In the genomic region with DNA sequence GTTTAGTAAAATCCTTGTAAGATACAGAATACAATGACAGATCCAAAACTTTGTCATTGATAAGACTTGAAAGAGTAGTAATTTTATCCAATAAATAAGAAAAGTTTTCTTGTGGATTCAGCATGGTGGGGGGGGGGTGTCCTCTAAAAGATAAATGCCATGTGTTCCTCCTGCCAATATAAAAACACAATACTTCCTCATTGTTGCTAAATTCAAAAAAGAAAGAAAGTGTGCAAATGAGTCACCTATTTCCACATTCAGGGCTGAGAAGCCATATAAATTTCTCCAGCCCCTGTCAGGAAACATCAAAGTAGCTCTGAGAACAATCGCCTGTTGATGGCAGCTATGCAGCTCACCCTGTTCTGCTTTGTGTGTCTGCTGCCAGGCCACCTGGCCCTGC, we compare ENCODE assay signal across 31 mouse cellular contexts. TPM values are rescaled to one million over a fixed set of nuclear protein-coding genes. Genes with fewer than 3 reads are reported as not detected.
"Had no signal": no experiment of that assay in that cellular context is flagged by ENCODE, and none has a peak within 500 bp of the region (broad histone marks: within the 10 kb centered on the region; RNA-seq: fewer than 3 reads in every experiment).

Gene Mmp7, plus strand, starts transcription at position 301 of the 400 bp plus-strand sequence.

- H3K9ac ChIP-seq: limb, embryonic 13.5 days; liver, embryonic 12.5 days; liver, embryonic 15.5 days; lung, embryonic 15.5 days; neural tube, embryonic 12.5 days; neural tube, embryonic 15.5 days; stomach, embryonic 15.5 days had no signal

- ATAC-seq: liver, embryonic 12.5 days had no signal

- H3K9me3 ChIP-seq: limb, embryonic 10.5 days; limb, embryonic 13.5 days; liver, embryonic 12.5 days; liver, embryonic 15.5 days; lung, embryonic 15.5 days; megakaryocyte, embryonic 14.5 days; neural tube, embryonic 12.5 days; neural tube, embryonic 15.5 days; stomach, embryonic 15.5 days had no signal

- H3K27me3 ChIP-seq: limb, embryonic 13.5 days; liver, embryonic 15.5 days; lung, embryonic 15.5 days; neural tube, embryonic 12.5 days; neural tube, embryonic 15.5 days; stomach, embryonic 15.5 days had no signal

- H3K4me1 ChIP-seq: limb, embryonic 13.5 days; liver, embryonic 12.5 days; liver, embryonic 15.5 days; lung, embryonic 15.5 days; neural tube, embryonic 12.5 days; neural tube, embryonic 15.5 days; stomach, embryonic 15.5 days had no signal

- H3K4me3 ChIP-seq: layer of hippocampus, adult 2 months; limb, embryonic 10.5 days; limb, embryonic 13.5 days; liver, embryonic 12.5 days; liver, embryonic 15.5 days; lung, embryonic 15.5 days; megakaryocyte, embryonic 14.5 days; neural tube, embryonic 12.5 days; neural tube, embryonic 15.5 days; stomach, embryonic 15.5 days had no signal

- H3K4me2 ChIP-seq: limb, embryonic 13.5 days; liver, embryonic 12.5 days; liver, embryonic 15.5 days; lung, embryonic 15.5 days; midbrain, embryonic 11.5 days; neural tube, embryonic 12.5 days; neural tube, embryonic 15.5 days; stomach, embryonic 15.5 days had no signal

- DNase-seq: kidney, adult 18-20 months; kidney, adult 9 months; kidney, postnatal 14 days; kidney, postnatal 4 days; layer of hippocampus, adult 9-11 months; liver; lung, adult 18-20 months; lung, postnatal 10 days; midbrain, embryonic 14.5 days; right cerebral cortex, adult 18-20 months; right cerebral cortex, postnatal 14 days; right cerebral cortex, postnatal 4 days; spleen, adult 18-20 months; thymus, postnatal 25 days had no signal

- H3K27ac ChIP-seq: layer of hippocampus, adult 2 months; limb, embryonic 10.5 days; limb, embryonic 13.5 days; liver, embryonic 12.5 days; liver, embryonic 15.5 days; lung, embryonic 15.5 days; macrophage; neural tube, embryonic 12.5 days; neural tube, embryonic 15.5 days; stomach, embryonic 15.5 days had no signal

- H3K36me3 ChIP-seq: limb, embryonic 10.5 days; limb, embryonic 13.5 days; liver, embryonic 12.5 days; liver, embryonic 15.5 days; lung, embryonic 15.5 days; neural tube, embryonic 12.5 days; neural tube, embryonic 15.5 days; stomach, embryonic 15.5 days had no signal

RNA-seq across cellular contexts. Expression of gene Mmp7, which starts in this region (rescaled TPM):
- total RNA-seq: layer of hippocampus, adult 2 months; layer of hippocampus, postnatal 25 days; left cerebral cortex, adult 18-20 months; left cerebral cortex, postnatal 25 days; midbrain, postnatal 0 days had no signal
- polyA plus RNA-seq: kidney, embryonic 16.5 days; limb, embryonic 10.5 days; limb, embryonic 13.5 days; liver, embryonic 12.5 days; liver, embryonic 15.5 days; lung, embryonic 15.5 days; macrophage; midbrain, embryonic 11.5 days; midbrain, embryonic 14.5 days; midbrain, postnatal 0 days; neural tube, embryonic 12.5 days; neural tube, embryonic 15.5 days had no signal
